Mouse (Mus musculus): ENCODE measurements at regions not wholly inside any gene's neighbourhood (a gene's known extent, or its start where the extent isn't known, plus 50 kb on each side); places are given as distances from the start of the nearest gene placed in this dataset.

GRCm38 (mm10) chr8:38723254-38723653, 1729.8 kb downstream of the AI429214 start:
- H3K4me1 ChIP-seq (ENCODE audit: insufficient read depth, low read depth, low read length) = no peaks in the 10 kb centered on the region
- TF ChIP-seq POLR2AphosphoS5 (IDR thresholded peaks at IDR 0.05; ENCODE audit: insufficient replicate concordance, low read depth, low read length) = no peak
- TF ChIP-seq GATA2 (IDR thresholded peaks at IDR 0.05; ENCODE audit: borderline replicate concordance, low read depth, low read length) = no peak
- no peak for TF ChIP-seq CTCF (IDR thresholded peaks at IDR 0.05; ENCODE audit: low read depth, low read length)
- TF ChIP-seq GATA1 (IDR thresholded peaks at IDR 0.05; ENCODE audit: borderline replicate concordance, low read length) = no peak
- no peak for TF ChIP-seq TAL1 (conservative IDR thresholded peaks at IDR 0.05; ENCODE audit: low read depth, low read length)

GRCm38 (mm10) chr8:38725257-38725656, 1731.9 kb downstream of the AI429214 start:
- Histone ChIP-seq H3K4me3 (ENCODE audit: low read depth, low read length) (no peak overlapping the region), H3K4me1 (ENCODE audit: insufficient read depth, low read depth, low read length) (no peaks in the 10 kb centered on the region), H3K36me3 (replicated peaks) (no peaks in the 10 kb centered on the region), H3K27me3 (ENCODE audit: insufficient read depth, low read length) (no peaks in the 10 kb centered on the region), H3K9me3 (replicated peaks) (no peaks in the 10 kb centered on the region)
- no peak for ATAC-seq (ENCODE audit: extremely low read depth, insufficient number of reproducible peaks, low FRiP score, poor library complexity, severe bottlenecking)
- TF ChIP-seq GATA1 (IDR thresholded peaks at IDR 0.05; ENCODE audit: borderline replicate concordance, low read length) = no peak
- no peak for TF ChIP-seq TAL1 (conservative IDR thresholded peaks at IDR 0.05; ENCODE audit: low read depth, low read length)
- TF ChIP-seq CTCF (IDR thresholded peaks at IDR 0.05; ENCODE audit: low read depth, low read length) = no peak
- no peak for TF ChIP-seq POLR2AphosphoS5 (IDR thresholded peaks at IDR 0.05; ENCODE audit: insufficient replicate concordance, low read depth, low read length)
- no peak for TF ChIP-seq GATA2 (IDR thresholded peaks at IDR 0.05; ENCODE audit: borderline replicate concordance, low read depth, low read length)
- DNase-seq (ENCODE audit: low spot score) = no peak

More at GRCm38 (mm10) chr8:38723254-38723653, 1729.8 kb downstream of the AI429214 start:
- Histone ChIP-seq H3K9me3 (replicated peaks) (no peaks in the 10 kb centered on the region), H3K36me3 (replicated peaks) (no peaks in the 10 kb centered on the region), H3K27me3 (ENCODE audit: insufficient read depth, low read length) (no peaks in the 10 kb centered on the region), H3K4me3 (ENCODE audit: low read depth, low read length) (no peak overlapping the region)
- ATAC-seq (ENCODE audit: extremely low read depth, insufficient number of reproducible peaks, low FRiP score, poor library complexity, severe bottlenecking) (no peak), DNase-seq (ENCODE audit: low spot score) (no peak)

- H3K36me3 ChIP-seq (replicated peaks) = no peaks in the 10 kb centered on the region
- H3K4me1 ChIP-seq (ENCODE audit: insufficient read depth, low read depth, low read length) = no peaks in the 10 kb centered on the region
- DNase-seq (ENCODE audit: low spot score) = no peak
- no peaks in the 10 kb centered on the region for H3K27me3 ChIP-seq (ENCODE audit: insufficient read depth, low read length)
- H3K9me3 ChIP-seq (replicated peaks) = no peaks in the 10 kb centered on the region
- H3K4me3 ChIP-seq (ENCODE audit: low read depth, low read length) = no peak overlapping the region
- ATAC-seq (ENCODE audit: extremely low read depth, insufficient number of reproducible peaks, low FRiP score, poor library complexity, severe bottlenecking) = no peak; the same call in 1 of the 2 replicates
- TF ChIP-seq POLR2AphosphoS5 (IDR thresholded peaks at IDR 0.05; ENCODE audit: insufficient replicate concordance, low read depth, low read length) (no peak), GATA2 (IDR thresholded peaks at IDR 0.05; ENCODE audit: borderline replicate concordance, low read depth, low read length) (no peak), CTCF (IDR thresholded peaks at IDR 0.05; ENCODE audit: low read depth, low read length) (no peak), TAL1 (conservative IDR thresholded peaks at IDR 0.05; ENCODE audit: low read depth, low read length) (no peak), GATA1 (IDR thresholded peaks at IDR 0.05; ENCODE audit: borderline replicate concordance, low read length) (no peak)
Measured at GRCm38 (mm10) chr8:38747134-38747533, 1753.7 kb downstream of the AI429214 start.

GRCm38 (mm10) chr8:38766626-38767226, 1773.3 kb downstream of the AI429214 start:
- Histone ChIP-seq H3K36me3 (replicated peaks) (no peaks in the 10 kb centered on the region), H3K4me3 (ENCODE audit: low read depth, low read length) (no peak overlapping the region), H3K27me3 (ENCODE audit: insufficient read depth, low read length) (no peaks in the 10 kb centered on the region), H3K9me3 (replicated peaks) (no peaks in the 10 kb centered on the region), H3K4me1 (ENCODE audit: insufficient read depth, low read depth, low read length) (no peaks in the 10 kb centered on the region)
- no peak for ATAC-seq (ENCODE audit: extremely low read depth, insufficient number of reproducible peaks, low FRiP score, poor library complexity, severe bottlenecking)
- TF ChIP-seq GATA2 (IDR thresholded peaks at IDR 0.05; ENCODE audit: borderline replicate concordance, low read depth, low read length) = no peak
- TF ChIP-seq POLR2AphosphoS5 (IDR thresholded peaks at IDR 0.05; ENCODE audit: insufficient replicate concordance, low read depth, low read length) = no peak
- TF ChIP-seq GATA1 (IDR thresholded peaks at IDR 0.05; ENCODE audit: borderline replicate concordance, low read length) = no peak
- TF ChIP-seq TAL1 (conservative IDR thresholded peaks at IDR 0.05; ENCODE audit: low read depth, low read length) = no peak
- TF ChIP-seq CTCF (IDR thresholded peaks at IDR 0.05; ENCODE audit: low read depth, low read length) = no peak
- no peak for DNase-seq (ENCODE audit: low spot score)

- Histone ChIP-seq H3K27me3 (ENCODE audit: insufficient read depth, low read length) (no peaks in the 10 kb centered on the region), H3K9me3 (replicated peaks) (no peaks in the 10 kb centered on the region), H3K36me3 (replicated peaks) (no peaks in the 10 kb centered on the region), H3K4me3 (ENCODE audit: low read depth, low read length) (no peak overlapping the region), H3K4me1 (ENCODE audit: insufficient read depth, low read depth, low read length) (no peaks in the 10 kb centered on the region)
- no peak for ATAC-seq (ENCODE audit: extremely low read depth, insufficient number of reproducible peaks, low FRiP score, poor library complexity, severe bottlenecking)
- TF ChIP-seq CTCF (IDR thresholded peaks at IDR 0.05; ENCODE audit: low read depth, low read length) (no peak), POLR2AphosphoS5 (IDR thresholded peaks at IDR 0.05; ENCODE audit: insufficient replicate concordance, low read depth, low read length) (no peak), TAL1 (conservative IDR thresholded peaks at IDR 0.05; ENCODE audit: low read depth, low read length) (no peak), GATA2 (IDR thresholded peaks at IDR 0.05; ENCODE audit: borderline replicate concordance, low read depth, low read length) (no peak)
- DNase-seq (ENCODE audit: low spot score) = no peak
Measured at GRCm38 (mm10) chr8:38812482-38812881, 1819.1 kb downstream of the AI429214 start.

GRCm38 (mm10) chr8:38818163-38818562, 1824.8 kb downstream of the AI429214 start:
- Histone ChIP-seq H3K4me3 (ENCODE audit: low read depth, low read length) (no peak overlapping the region), H3K4me1 (ENCODE audit: insufficient read depth, low read depth, low read length) (no peaks in the 10 kb centered on the region), H3K36me3 (replicated peaks) (no peaks in the 10 kb centered on the region), H3K9me3 (replicated peaks) (no peaks in the 10 kb centered on the region), H3K27me3 (ENCODE audit: insufficient read depth, low read length) (no peaks in the 10 kb centered on the region)
- no peak for ATAC-seq (ENCODE audit: extremely low read depth, insufficient number of reproducible peaks, low FRiP score, poor library complexity, severe bottlenecking)
- no peak for TF ChIP-seq POLR2AphosphoS5 (IDR thresholded peaks at IDR 0.05; ENCODE audit: insufficient replicate concordance, low read depth, low read length)
- TF ChIP-seq GATA1 (IDR thresholded peaks at IDR 0.05; ENCODE audit: borderline replicate concordance, low read length) = no peak
- peak; percentile 36; the same call in 1 of the 2 replicates for TF ChIP-seq CTCF (IDR thresholded peaks at IDR 0.05; ENCODE audit: low read depth, low read length)
- TF ChIP-seq GATA2 (IDR thresholded peaks at IDR 0.05; ENCODE audit: borderline replicate concordance, low read depth, low read length) = no peak
- no peak for DNase-seq (ENCODE audit: low spot score)

All from G1E (cell line).